Comparison of ENCODE assay signal across 7 mouse cellular contexts in genomic region chr19:55743557-55744441, GRCm38 (mm10). TPM values are rescaled to one million over a fixed set of nuclear protein-coding genes. Genes with fewer than 3 reads are reported as not detected.
DNase-seq lines count a peak whose midpoint lies in the region; ATAC-seq and TF ChIP-seq lines count a peak whose summit lies in the region.

No protein-coding gene starts in this region.

- peak overlapping the region; percentile 99 for H3K27ac ChIP-seq in limb, embryonic 14.5 days (replicated peaks; ENCODE audit: low read depth, low read length)
- H3K27ac ChIP-seq in midbrain, embryonic 14.5 days (replicated peaks; ENCODE audit: low read depth, low read length): peak overlapping the region; percentile 97
- peak overlapping the region; percentile 99 for H3K27ac ChIP-seq in stomach, embryonic 16.5 days (ENCODE audit: low read length)

- intact Hi-C loops in gastrocnemius, postnatal 14 days (cut with DNase I; ENCODE audit: low total_unique reads): loop anchor here (10.0 kb wide), 1 partner anchor 131 kb away; no protein-coding TSS in a partner anchor

- in situ Hi-C loops in Patski (cut with MboI; ENCODE audit: low pct_unique_long_range_greater_than_20kb): loop anchor here (5.0 kb wide), 1 partner anchor 134 kb away; no protein-coding TSS in a partner anchor

- no peak for TF ChIP-seq POLR2A in brain, embryonic 14.5 days (IDR thresholded peaks at IDR 0.05; ENCODE audit: borderline replicate concordance, extremely low read depth, insufficient read depth, insufficient read length, poor library complexity, severe bottlenecking)
- no peak for TF ChIP-seq POLR2A in limb, embryonic 14.5 days (IDR thresholded peaks at IDR 0.05; ENCODE audit: borderline replicate concordance, extremely low read depth, insufficient read depth, insufficient read length)

- POLR2A ChIA-PET in Patski (lab: Charles Lee): interaction anchor here (0.6 to 1.0 kb wide), 10 partner anchors 8 to 389 kb away, joined by 3 to 6 read pairs (median 4); no protein-coding TSS in a partner anchor

- peak; percentile 5 for ATAC-seq in Patski
- 0 out of 2 replicates have a peak, but pooled peaks have one; percentile 21 for ATAC-seq in limb, embryonic 14.5 days (ENCODE audit: low FRiP score, low read depth)
- ATAC-seq in midbrain, embryonic 14.5 days (ENCODE audit: low FRiP score, low TSS enrichment): 0 out of 2 replicates have a peak, but pooled peaks have one; percentile 29
- ATAC-seq in stomach, embryonic 16.5 days (ENCODE audit: insufficient read depth, low FRiP score): peak; percentile 38

- H3K27me3 ChIP-seq in Patski: no peaks in the 10 kb centered on the region
- H3K27me3 ChIP-seq in limb, embryonic 14.5 days (ENCODE audit: control insufficient read depth, insufficient read depth, low read length): no peaks in the 10 kb centered on the region
- no peaks in the 10 kb centered on the region; the same call in 1 of the 2 replicates for H3K27me3 ChIP-seq in midbrain, embryonic 14.5 days (ENCODE audit: control insufficient read depth, insufficient read depth, low read length)
- no peaks in the 10 kb centered on the region for H3K27me3 ChIP-seq in stomach, embryonic 16.5 days (ENCODE audit: control insufficient read depth, insufficient read depth, low read length)

- TF ChIP-seq CTCF in Patski (IDR thresholded peaks at IDR 0.05): no peak
- TF ChIP-seq CTCF in brain, embryonic 14.5 days (IDR thresholded peaks at IDR 0.05; ENCODE audit: borderline replicate concordance, extremely low read depth, insufficient read depth, insufficient read length): no peak

- H3K4me1 ChIP-seq in limb, embryonic 14.5 days (ENCODE audit: control insufficient read depth, insufficient read depth, low read length): peaks cover 37% of the 10 kb centered on the region
- peaks cover 48% of the 10 kb centered on the region for H3K4me1 ChIP-seq in midbrain, embryonic 14.5 days (ENCODE audit: control insufficient read depth, insufficient read depth, low read length)
- H3K4me1 ChIP-seq in stomach, embryonic 16.5 days (ENCODE audit: control insufficient read depth, insufficient read depth, low read length): peaks cover 30% of the 10 kb centered on the region

- H3K4me2 ChIP-seq in limb, embryonic 14.5 days (replicated peaks; ENCODE audit: low read depth, low read length, severe bottlenecking): peak overlapping the region; percentile 95
- H3K4me2 ChIP-seq in midbrain, embryonic 14.5 days (ENCODE audit: low read length): peak overlapping the region; percentile 72
- H3K4me2 ChIP-seq in stomach, embryonic 16.5 days (ENCODE audit: low read depth, low read length): peak overlapping the region; percentile 83

- H3K4me3 ChIP-seq in limb, embryonic 14.5 days (replicated peaks; ENCODE audit: low read length): peak overlapping the region; percentile 84
- peak overlapping the region; percentile 60 for H3K4me3 ChIP-seq in midbrain, embryonic 14.5 days (replicated peaks; ENCODE audit: low read depth, low read length)
- H3K4me3 ChIP-seq in stomach, embryonic 16.5 days (replicated peaks; ENCODE audit: low read length): peak overlapping the region; percentile 67

- H3K9ac ChIP-seq in limb, embryonic 14.5 days (ENCODE audit: low read depth, low read length, severe bottlenecking): peak overlapping the region; percentile 99
- H3K9ac ChIP-seq in midbrain, embryonic 14.5 days (replicated peaks; ENCODE audit: low read length): peak overlapping the region; percentile 92
- peak overlapping the region; percentile 99 for H3K9ac ChIP-seq in stomach, embryonic 16.5 days (ENCODE audit: low read length)

- WGBS in limb, embryonic 14.5 days: under 1% methylated on average over 47 of the region's 47 CpGs
- WGBS in midbrain, embryonic 14.5 days: 1% methylated on average over 45 of the region's 47 CpGs
- under 1% methylated on average over 47 of the region's 47 CpGs for WGBS in stomach, embryonic 16.5 days

- H3K9me3 ChIP-seq in limb, embryonic 14.5 days (ENCODE audit: control insufficient read depth, low read length): no peaks in the 10 kb centered on the region
- no peaks in the 10 kb centered on the region for H3K9me3 ChIP-seq in midbrain, embryonic 14.5 days (ENCODE audit: control insufficient read depth, low read length)
- H3K9me3 ChIP-seq in stomach, embryonic 16.5 days (replicated peaks; ENCODE audit: control insufficient read depth, low read length): no peaks in the 10 kb centered on the region

- no peak for DNase-seq in Patski (ENCODE audit: low read depth, low spot score)
- DNase-seq in brain, embryonic 14.5 days (ENCODE audit: low read depth): peak; percentile 87
- DNase-seq in gastrocnemius, postnatal 14 days: peak; percentile 72
- peak; percentile 50 for DNase-seq in induced T-regulatory cell, adult 2 months (ENCODE audit: low read depth)
- DNase-seq in limb, embryonic 14.5 days (ENCODE audit: low spot score): peak; percentile 64
- DNase-seq in midbrain, embryonic 14.5 days: peak; percentile 83

- CTCF ChIA-PET in Patski (lab: Charles Lee): interaction anchor here (1.2 to 1.5 kb wide), 2 partner anchors 14 to 181 kb away, joined by 3 to 4 read pairs; no protein-coding TSS in a partner anchor

- 0 out of 2 replicates have a peak, but pooled peaks cover 3% of the 10 kb centered on the region for H3K36me3 ChIP-seq in limb, embryonic 14.5 days (ENCODE audit: control insufficient read depth, insufficient read depth, low read length)
- no peaks in the 10 kb centered on the region for H3K36me3 ChIP-seq in midbrain, embryonic 14.5 days (ENCODE audit: control insufficient read depth, insufficient read depth, low read length)
- no peaks in the 10 kb centered on the region for H3K36me3 ChIP-seq in stomach, embryonic 16.5 days (ENCODE audit: control insufficient read depth, insufficient read depth, low read length)

RNA-seq across cellular contexts. Expression of gene Tcf7l2, which starts 2.2 kb away (rescaled TPM):
- 22.1 TPM for polyA plus RNA-seq in Patski (2021)
- 222 and 296 TPM in 2 replicates for polyA plus RNA-seq in brain, embryonic 14.5 days (2012; rRNA removed)
- total RNA-seq in gastrocnemius, postnatal 14 days (2021): 10 to 100 TPM; 10.7 to 12.9 TPM
- polyA plus RNA-seq in limb, embryonic 14.5 days (2012; rRNA removed): 51.6 and 64.4 TPM in 2 replicates
- polyA plus RNA-seq in limb, embryonic 14.5 days (2014; fragmentation: Nextera tagmentation; extraction: Ambion mirVana): 134 and 151 TPM in 2 replicates
- 720 and 768 TPM in 2 replicates for polyA plus RNA-seq in midbrain, embryonic 14.5 days (2014; fragmentation: Nextera tagmentation; extraction: Ambion mirVana)
- 76.8 and 81.3 TPM in 2 replicates for polyA plus RNA-seq in stomach, embryonic 16.5 days (2015; fragmentation: Nextera tagmentation; extraction: Ambion mirVana)
